Mouse (Mus musculus) lung, adult 18-20 months (tissue): ENCODE measurements around the gene Map3k5.
"Not testable (repeated sequence)": the region's sequence is repeated elsewhere in the genome, so short reads cannot be mapped to it uniquely, and the experiment has no call there.

ENCODE experiments used
- DNase-seq, 2 experiments: peaks; one replicate each; pipeline ENCODE4 v3.0.0; 2022; ENCODE audit warnings: mixed read lengths in 2 of 2

Gene Map3k5

DNA sequence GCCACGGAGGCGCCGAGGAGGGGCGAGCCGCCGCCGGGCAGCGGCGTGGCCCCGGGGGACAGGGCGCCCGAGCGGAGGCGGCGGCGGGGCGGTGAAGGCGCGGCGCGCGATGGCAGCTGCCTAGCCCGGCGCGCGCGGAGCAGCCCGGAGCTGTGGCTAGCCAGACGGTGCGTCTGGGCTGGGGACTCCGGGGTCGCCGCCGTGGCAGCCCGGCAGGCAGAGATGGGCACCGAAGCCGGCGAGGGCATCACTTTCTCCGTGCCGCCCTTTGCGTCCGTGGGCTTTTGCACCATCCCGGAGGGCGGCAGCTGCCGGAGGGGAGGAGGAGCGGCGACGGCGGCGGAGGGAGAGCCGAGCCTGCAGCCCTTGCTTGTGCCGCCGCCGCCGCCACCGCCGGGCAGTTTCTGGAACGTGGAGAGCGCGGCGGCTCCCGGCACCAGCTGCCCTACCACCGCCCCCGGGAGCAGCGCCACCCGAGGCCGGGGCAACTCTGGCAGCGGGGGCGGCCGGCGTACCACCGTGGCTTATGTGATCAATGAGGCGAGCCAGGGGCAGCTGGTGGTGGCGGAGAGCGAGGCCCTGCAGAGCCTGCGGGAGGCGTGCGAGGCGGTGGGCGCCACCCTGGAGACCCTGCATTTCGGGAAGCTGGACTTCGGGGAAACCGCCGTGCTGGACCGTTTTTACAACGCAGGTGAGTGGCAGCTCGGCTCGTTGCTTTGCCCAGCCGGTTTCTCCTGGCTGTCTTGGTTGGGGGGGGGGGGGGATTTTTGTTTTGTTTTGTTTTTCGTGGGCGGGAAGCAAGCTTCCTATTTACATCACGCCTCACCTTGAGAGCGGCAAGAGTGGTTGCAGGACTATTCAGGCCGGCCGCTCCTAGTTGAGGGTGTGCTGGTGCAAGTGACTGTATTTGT lies at the start of gene Map3k5:
TSS of gene Map3k5 (plus strand) at position 89 of the 911 bp plus-strand sequence.
- peak; percentile 47 to 50 for DNase-seq

DNA sequence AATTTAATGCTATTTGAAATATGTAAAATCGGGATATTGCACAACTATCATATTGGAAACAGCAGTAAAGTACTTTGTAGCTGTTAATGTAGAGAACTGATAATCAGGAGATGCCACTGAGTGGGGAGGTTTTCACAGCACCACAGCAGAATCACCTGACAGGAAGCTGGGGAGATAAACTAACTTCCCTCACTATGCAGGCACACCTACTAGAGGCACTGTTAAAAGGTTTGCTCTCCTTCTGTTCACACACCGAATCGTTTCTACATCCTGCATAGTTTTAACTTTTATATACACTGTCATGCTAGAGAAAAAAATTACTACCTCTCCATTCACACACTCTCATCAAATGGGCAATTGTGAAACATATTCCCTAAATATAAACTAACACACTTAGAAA lies 48.0 kb upstream of the Map3k5 start:
- DNase-seq: no peak

DNA sequence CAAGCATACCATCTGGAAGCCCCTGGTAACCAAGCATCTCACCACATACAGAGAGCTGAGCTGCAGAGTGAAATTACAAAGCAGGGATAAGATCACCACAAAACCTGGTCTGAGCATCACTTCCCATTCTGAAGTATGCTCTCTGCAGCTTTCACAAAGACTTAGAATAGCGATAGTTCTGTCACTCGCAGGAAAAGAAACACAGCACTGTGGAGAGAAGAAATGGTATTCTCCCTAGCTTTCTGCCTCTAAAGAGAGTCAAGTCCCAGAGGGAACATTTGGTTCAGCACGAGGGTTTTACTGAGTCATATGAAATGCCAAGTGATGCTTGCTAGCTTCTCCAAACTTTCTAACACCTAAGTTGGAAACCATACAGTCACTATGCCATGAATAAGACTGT lies 44.4 kb upstream of the Map3k5 start:
- DNase-seq: no peak

DNA sequence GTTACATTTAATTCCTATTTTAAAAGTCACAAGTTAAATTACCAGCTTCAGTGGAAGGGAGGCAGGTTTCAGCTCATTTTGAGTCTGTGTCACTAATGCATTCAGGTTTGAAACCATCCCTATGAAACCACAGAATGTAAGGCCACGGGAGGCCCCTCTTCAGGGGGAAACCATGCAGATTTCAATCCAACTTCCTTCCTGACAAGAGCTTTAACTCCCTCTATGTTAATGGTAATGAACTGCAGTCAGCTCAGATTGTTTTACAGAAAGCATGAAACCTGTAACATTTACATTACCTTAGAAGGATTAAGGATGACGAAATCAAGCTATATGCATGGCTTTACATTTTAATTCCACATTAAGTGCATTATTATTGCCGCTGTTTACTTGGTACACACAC lies 42.6 kb upstream of the Map3k5 start:
- no peak for DNase-seq

DNA sequence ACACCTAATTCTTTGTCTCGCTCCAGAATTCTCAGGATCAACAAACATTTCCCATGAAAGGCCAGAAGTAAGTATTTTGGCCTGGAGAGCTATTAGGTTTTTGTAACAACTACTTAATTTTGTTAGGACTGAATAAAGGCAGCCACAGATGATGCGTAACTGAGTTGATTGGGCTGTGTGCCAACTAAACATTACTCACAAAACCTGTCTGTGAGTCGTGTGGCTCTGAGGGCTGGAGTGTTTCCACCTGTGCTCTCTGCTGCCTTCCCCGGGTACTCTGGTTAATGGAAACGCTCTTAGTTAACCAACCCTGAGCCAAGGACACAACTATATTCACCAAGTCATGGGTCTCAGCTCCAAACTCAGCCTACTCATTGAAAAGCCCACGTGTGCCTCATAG lies 41.1 kb upstream of the Map3k5 start:
- DNase-seq: peak in 1 of 2 experiments; percentile 26

DNA sequence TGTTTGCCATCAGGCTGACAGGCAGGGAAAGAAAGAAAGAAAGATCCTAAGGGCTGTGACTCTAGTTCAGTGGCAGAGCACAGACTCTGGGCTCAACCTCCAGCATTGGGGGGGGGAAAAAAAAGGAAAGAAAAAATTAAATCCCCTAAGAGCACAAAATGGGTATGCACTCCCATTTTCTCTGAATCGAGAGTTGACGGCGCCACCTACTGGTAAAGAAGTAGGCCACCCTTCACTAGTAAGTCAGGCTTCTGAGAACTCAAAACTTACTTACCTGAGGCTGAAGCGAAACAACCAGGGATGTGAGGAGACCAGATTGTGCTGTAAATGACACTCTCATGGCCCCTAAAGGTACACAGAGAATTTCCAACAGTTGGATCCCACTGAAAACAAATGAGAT lies 40.3 kb upstream of the Map3k5 start:
- peak; percentile 10 to 29 for DNase-seq

DNA sequence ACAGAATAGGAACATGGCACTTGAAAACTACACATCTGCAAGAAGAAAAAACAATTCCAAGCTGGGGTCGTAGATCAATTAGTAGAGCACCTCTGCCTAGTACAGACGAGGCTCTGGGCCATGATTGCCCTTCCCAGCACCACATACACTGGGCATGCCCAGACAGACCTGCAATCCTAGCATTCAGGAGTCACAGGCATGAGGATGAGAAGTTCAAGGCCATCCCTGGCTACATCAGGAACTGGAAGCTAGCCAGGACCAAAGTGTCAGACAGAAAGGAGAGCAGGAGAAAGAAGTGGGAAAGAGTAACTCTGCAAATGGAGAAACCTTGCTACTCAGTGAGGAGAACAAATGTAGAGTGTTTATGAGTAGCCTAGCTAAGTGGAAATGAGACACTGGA lies 34.1 kb upstream of the Map3k5 start:
- DNase-seq: no peak

DNA sequence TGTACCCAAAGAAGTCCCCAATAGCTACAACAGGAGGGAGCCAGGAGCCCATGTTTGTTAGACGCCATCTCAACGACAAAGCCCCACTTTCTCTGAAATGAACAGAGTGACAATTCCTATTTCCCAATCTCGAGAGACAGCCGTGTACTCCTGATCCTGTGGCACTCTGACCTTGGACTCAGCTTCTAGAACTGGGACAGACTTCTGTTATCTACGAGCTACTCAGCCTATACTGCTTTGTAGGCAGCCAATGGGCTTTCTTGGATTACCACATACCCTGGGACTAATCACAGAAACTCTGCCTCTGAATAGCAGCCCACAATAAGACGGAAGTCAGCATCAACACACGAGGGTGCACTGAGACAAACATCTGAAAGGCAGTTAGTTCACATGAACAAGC lies 32.3 kb upstream of the Map3k5 start:
- DNase-seq: no peak

DNA sequence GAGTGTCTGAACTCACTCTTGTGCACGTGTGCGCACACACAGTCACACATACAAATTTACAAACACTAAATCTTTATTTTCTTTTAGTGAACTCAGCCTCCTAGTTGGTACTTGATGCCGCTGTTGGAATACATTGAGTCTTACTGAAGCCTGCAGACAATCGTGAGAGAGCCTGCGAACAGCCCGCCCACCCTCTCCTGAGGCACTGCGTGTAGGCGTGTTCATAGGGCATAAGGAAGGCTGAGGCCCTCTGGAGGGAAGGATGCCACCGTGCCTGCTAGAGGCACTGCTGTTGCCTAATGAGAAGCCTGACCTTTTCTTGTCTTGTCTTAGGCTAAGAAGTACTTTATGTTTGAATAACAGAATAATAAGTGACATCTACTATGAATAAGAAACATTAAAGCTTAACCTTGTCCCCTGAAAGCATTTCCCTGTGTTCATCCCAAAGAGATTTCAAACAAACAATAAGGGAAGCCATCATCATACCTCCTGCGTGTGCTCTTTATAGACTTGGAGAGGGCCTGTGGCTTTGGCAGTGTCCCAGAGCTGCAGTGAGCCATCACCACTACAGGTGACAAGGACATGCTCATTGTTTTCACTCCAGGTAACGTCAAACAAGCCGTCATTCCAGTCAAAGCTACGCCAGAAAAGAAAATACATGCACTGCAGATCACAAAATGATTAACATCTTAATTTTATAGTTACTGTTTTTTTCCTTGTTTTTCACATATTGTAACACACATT lies 30.0 kb upstream of the Map3k5 start:
- DNase-seq: no peak

DNA sequence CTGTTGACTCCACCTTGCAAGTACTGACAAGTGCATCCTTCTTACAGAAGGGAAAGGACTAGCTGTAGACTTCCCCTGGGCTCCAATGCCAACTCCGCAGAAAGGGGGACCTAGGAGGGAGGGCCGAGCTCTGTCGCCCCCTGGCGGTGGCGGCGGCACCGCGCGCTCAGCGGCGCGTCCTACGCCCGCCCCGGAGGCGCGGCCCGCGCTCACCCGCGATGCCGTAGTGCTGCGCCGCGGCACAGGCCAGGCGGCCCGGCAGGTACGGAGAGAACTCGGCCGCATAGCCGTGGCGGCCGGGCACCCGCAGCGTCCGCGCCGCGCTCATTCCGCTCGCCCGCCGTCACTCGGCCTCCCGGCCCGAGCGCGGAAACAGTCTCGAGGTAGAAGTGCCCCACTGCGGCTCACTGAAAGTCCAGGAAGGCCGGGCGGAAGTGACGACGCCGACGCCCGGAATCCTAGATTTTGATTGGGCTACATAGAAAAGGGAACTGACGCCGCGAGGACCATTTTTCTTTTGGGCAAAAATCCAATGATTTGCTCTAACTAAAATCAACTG lies 26.9 kb upstream of the Map3k5 start, which contains the start of gene Pex7:
TSS of gene Pex7 (minus strand) at position 444 of the 559 bp plus-strand sequence.
- DNase-seq: peak; percentile 92

DNA sequence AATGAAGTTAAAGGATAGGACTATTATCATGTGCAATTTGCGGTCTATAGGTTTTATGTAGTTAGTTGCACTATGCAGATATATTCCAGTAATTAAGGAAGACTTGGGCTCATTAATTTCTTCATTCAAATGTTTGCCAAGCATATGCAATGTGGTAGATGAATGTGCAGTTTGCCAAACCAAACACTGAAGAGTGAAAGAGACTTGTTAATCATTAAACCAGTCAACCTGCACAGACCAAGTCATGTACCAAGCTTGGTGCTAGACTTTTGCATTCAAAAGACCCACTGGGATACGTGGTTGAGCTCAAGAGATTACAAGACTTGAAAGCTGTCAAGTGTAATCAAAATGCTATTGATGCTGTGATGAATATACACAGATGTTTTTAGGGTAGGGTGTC lies 26.2 kb upstream of the Map3k5 start:
- DNase-seq: no peak

DNA sequence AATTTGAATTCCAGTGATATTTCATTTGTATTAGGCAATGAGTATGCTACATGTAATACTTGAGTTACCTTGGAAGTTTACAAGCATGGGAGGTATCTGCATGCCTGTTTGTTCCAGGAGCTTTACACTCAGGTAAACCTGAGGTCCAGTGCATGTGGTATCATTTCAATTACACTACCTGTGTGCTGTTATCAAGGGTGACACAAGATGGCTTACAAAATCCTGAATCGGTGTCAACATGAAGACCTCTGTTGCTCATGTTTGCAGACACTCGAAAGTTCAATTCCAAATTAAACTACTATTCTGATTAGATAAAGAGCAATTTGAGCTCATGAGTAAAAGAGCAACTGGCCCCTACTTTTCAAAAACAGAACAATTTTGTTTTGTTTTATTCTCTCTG lies 23.8 kb upstream of the Map3k5 start:
- DNase-seq: no peak

DNA sequence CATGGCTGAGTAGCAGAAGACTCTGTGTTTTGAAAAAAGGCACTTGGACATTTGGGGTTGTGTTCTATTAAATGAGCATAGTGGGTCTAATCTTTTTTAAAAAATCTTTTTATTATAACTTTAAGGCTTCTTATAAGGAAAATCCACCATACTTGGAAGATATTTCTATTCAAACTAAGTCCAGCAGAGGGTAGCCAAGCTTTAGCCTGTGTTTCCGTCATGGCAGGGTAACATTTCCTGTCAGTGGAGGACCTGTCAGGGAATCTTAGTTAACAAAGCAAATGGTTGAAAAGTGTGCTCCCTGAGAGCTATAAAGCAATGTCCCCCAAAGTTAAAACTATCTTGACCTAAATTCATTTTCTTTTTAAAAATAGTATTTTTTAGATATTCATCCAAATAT lies 22.7 kb upstream of the Map3k5 start:
- no peak for DNase-seq

DNA sequence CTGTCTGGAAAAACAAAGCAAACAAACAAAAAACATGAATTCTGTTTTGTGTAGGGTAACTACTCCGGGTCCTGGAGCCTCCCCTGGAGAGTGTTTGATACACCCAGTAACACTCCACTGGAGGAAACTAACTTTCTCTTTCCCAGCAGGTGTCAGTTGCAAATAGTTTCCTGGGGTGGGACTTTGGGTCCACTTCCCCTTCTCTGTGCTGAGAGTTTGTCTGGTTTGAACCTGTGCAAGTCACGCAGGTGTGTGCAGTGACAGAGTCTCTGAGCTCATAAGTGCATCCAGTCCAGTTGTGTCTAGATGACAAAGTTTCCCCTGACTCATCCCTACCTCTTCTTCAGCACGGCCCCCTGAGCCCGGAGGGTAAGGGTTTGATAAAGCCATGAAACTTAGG lies 20.5 kb upstream of the Map3k5 start:
- no peak for DNase-seq

DNA sequence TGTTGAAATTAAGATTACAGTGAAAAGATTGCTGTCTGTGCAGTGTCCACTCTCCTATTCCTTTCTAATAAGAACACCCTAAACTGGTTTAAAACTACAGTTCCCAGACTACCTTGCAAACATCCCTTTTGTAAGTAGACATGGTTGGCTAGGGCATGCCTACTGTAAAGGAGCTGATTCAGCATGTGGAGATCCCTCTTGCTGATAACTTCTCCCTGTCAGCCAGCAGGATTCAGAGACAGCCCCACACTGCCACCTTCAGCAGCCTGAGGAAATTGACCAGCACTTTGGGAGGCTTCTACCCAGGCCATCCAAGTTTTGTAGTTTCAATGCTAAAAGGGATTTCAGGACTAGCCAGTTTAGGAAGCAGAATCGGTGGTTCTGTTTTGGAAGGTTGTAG lies 19.0 kb upstream of the Map3k5 start:
- peak; percentile 66 to 68 for DNase-seq

DNA sequence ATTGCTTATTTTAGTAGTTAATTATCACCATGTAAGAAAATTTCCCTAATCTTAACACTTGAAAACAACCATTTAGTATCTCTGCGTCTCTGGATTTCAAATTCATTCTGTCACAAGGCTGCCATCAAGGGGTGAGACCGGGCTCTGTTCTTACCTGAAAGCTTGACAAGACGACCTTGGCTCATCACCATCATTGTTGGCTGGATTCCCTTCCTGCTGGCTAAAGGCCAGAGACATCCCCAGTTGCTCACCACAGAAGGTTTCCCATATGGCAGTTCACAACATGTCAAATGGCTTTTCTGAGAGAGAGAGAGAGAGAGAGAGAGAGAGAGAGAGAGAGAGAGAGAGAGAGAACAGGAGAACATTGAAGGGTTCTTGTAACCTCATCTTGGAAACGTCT lies 11.9 kb upstream of the Map3k5 start:
- DNase-seq: no peak

DNA sequence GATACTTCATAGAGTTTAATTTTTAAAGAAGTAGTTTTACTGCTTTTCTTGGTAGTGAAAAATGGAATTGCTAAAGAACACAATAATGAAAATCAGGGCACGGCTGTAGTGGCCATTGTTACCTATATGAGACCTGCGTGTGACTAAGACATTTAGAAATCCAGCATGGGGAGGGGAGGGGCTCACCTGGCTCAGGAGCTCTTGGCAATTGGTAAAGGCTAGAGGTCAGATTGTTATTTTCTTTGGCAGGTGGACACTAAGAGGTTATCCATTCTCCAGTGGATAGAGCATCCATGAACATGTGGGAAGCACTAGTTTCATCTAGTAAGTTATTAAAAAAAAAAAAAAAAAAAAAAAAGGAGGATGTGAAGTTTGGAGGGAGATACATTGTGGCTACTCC lies 10.0 kb upstream of the Map3k5 start:
- DNase-seq: no peak

DNA sequence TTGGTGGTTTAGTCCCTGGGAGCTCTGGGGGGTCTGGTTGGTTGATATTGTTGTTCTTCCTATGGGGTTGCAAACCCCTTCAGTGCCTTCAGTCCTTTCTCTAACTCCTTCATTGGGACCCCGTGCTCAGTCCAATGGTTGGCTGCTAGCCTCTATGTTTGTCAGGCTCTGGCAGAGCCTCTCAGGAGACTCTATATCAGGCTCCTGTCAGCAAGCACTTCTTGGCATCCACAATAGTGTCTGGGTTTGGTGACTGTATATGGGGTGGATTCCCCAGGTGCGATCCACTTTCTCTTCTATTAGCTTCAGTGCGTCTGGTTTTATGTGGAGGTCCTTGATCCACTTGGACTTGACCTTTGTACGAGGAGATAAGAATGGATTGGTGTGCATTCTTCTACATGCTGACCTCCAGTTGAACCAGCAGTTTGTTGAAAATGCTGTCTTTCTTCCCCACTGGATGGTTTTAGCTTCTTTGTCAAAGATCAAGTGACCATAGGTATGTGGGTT lies 7.8 kb upstream of the Map3k5 start:
- not testable (repeated sequence) for DNase-seq

DNA sequence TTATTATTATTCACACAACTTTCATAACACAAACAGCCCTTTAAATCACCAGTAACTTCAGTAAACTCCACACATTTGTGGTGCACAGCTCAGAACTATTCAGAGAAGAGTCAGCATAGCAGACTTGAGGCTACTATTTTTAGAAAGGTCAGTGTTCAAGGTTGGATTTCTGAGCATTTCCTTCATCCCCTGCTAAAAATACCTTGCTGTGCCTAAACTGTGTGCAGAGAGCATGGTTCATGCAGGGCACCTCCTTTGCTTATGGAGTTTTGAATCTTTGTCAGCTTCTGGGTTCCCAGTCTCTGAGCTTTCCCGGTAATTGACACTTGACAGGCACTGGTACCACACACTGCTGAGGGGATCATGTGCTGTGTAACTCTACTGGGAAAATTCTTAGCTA lies 6.1 kb upstream of the Map3k5 start:
- no peak for DNase-seq

DNA sequence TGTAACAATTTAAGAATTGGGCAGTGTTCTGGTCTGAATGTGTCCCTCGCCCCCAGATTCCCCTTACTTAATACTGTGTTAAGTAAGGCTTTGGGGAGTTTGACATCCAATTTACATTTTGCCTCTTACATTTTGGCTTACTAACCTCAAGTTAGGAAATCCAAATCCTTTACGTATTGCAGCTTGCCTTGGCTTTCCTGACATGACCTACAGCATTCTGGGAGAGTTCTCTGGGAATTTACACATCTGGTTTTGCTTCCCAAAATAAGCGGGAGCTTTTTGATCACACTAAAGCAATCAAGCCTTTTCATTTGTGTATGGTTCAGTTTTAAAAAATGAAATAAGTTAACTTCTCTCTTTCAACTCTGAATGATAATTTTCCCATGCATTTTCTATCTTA lies 1.3 kb upstream of the Map3k5 start:
- DNase-seq: no peak

DNA sequence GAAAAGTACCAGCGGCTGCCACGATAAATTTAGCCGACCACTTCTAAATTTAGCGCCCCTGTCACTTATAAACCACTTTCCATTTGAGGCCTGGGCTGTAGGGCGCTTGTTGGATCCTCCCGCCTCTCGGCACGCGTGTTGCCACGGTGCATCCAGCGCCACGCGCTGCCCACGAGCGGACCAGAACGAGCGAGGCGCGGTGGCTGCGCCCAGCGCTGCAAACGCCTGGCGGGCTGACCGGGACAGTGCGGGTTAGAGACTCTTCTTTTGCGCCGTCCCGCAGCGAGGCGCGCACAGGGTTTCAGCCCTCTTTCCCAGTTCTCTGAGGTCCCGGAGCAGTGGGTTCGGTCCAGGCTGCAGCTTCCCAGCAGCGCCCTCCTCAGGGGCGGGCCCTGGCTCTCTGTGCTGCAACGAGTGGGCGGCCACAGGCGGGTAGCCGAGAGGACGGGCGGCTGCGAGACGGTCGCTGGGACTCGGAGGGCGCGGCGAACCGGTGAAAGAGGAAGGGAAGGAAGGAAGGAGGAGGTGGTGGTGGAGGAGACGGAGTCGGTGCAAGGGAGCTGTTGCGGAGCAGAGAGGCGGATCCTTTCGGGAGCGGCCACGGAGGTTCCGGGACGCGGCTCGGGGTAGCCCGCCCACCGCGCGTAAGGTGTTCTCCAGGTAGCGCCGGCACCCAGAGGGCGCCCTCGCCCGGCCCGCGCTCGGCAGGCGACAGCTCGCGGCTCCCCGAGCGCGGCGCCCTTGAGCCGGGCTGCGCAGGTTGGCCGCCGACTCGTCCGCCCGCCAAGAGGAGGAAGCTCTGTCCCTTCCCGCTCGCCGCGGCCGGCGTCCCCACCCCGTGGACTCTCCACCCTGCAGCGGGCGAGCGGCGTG lies 525 bp upstream of the Map3k5 start:
- peak; percentile 90 for DNase-seq

DNA sequence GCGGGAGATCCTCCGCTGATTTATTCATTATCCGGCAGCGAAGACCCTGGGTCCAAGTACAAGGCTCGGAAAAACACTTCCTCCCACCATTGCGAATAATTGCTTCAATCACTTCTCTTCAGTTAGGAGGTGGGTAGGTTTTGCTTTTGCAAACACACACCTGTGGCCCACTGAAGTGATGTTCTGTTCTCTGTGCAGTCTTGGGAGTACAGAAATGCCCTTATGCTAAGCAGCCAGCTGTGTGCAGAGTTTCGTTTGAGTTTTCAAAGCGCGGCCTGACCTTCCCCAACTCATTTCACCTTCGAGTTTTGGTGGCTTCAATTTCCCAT lies 987 bp downstream of the Map3k5 start:
- DNase-seq: no peak
